Mouse (Mus musculus): ENCODE measurements around the gene Gm49342. TPM values are rescaled to one million over a fixed set of nuclear protein-coding genes. Genes with fewer than 3 reads are reported as not detected.
A peak's percentile ranks its signal among the peaks of the same experiment; 100 is the strongest.
"Not testable (repeated sequence)": the region's sequence is repeated elsewhere in the genome, so short reads cannot be mapped to it uniquely, and the experiment has no call there.

The Gm49342 gene
- 45.7 and 69.8 TPM in 2 replicates for total RNA-seq (2017)

DNA sequence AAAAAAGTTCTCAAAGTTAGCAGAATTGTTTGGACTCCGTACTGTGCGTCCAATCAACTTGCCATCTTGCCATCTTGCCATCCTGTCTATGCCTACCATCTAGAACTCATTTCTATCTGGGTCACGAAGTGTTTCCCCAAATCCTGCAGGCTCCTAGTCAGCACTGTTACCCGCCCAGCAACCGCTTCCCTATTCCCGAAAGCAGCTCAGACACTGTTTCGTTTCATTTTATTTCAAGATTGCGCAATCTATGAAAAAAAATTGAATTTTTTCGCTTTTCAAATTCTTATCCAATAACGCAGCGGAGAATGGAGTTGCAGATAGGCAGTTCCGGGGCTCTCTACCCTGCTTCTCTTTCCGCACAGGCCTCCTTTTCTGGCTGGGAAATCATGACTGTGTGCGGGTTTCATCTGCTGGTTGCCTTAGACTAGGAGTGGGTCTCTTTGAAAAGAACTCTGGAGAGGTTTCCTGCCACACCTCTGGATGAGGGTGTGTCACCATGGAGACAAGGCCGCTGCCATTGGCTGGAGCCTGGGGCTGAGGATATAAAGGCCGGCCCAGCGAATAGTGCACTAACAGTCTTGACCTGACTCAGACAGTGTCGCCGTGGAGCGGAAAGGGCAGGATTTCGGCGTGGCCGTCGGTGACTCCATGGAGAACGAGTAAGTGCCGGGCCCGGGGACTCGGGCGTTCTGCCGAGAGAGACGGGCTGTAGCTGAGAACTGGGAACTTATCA lies at the start of gene Gm49342:
Gm49342 (plus strand) TSS at position 586 of the 736 bp plus-strand sequence.
- peak; percentile 97 to 98 for ATAC-seq (replicated peaks in 1 of 2; ENCODE audit: insufficient read depth in 1 of 2, low FRiP score in 2 of 2, low TSS enrichment in 1 of 2, low read depth in 1 of 2, poor library complexity in 2 of 2, severe bottlenecking in 2 of 2)

DNA sequence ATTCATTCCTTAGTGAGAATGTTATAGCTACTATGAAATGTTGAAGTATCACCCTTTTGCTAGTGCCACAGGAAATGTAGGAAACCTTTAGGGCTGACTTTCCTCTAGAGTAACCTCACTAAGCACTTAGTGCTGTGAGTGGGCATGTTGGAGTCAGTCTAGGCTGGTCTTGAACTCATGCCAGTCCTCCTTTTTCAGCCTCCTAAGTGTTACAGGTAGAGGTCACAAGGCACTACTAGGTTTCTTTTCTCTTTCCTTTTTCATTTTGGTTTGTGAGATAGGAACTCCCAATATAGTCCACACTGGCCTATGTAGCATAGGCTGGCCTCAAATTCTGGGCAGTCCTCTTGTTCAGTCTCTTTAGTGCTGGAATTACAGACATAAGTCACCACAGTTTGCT lies 48.9 kb upstream of the Gm49342 start:
- no peak for ATAC-seq (replicated peaks in 1 of 2; ENCODE audit: insufficient read depth in 1 of 2, low FRiP score in 2 of 2, low TSS enrichment in 1 of 2, low read depth in 1 of 2, poor library complexity in 2 of 2, severe bottlenecking in 2 of 2)

DNA sequence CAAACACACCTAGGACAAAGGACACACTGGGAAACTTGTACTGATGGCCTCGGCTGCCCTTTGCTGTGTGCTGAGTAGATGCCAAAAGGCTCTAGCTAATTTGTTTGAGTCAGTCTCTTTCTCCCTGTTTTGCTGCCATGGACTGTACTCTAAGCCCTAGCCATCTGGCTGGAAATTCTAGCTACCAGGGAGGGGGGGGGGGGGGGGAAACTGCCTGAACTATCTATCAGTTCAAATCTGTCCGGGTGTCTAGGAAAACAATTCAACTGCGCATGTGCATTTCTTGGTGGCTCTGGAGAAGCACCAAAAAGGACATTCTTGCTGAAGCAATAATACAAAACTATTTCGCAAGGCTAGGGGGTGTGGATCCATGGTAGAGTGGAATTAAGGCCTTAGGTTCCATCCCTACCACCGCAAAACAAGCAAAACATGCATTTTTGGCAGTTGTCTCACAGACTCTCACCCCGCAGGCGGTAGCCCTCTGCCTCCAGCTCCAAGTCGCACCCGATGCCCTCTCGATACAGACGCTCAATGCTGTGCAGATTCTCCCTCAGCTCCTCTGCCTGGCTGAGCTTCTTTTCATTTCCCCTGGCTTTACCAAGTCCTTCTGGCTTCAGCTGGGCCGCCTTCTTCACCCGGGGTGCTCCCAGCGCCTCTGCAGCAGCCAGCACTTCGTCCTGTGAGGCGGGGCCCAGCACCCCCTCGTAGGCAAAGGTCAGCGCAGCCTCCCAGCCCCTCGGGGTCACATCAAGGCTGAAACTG lies 48.2 kb upstream of the Gm49342 start:
- no peak for ATAC-seq (replicated peaks in 1 of 2; ENCODE audit: insufficient read depth in 1 of 2, low FRiP score in 2 of 2, low TSS enrichment in 1 of 2, low read depth in 1 of 2, poor library complexity in 2 of 2, severe bottlenecking in 2 of 2)

- no peak; a peak in 1 of 4 replicates for ATAC-seq (replicated peaks in 1 of 2; ENCODE audit: insufficient read depth in 1 of 2, low FRiP score in 2 of 2, low TSS enrichment in 1 of 2, low read depth in 1 of 2, poor library complexity in 2 of 2, severe bottlenecking in 2 of 2)
Observed at GRCm38 (mm10) chr14:50896747-50897373, 47.5 kb upstream of the Gm49342 start.

- 0 out of 4 replicates have a peak, but pooled peaks of 1 of the 2 experiments have one; percentile 33 for ATAC-seq (replicated peaks in 1 of 2; ENCODE audit: insufficient read depth in 1 of 2, low FRiP score in 2 of 2, low TSS enrichment in 1 of 2, low read depth in 1 of 2, poor library complexity in 2 of 2, severe bottlenecking in 2 of 2)
Observed at GRCm38 (mm10) chr14:50897374-50897765, 46.9 kb upstream of the Gm49342 start, which contains the start of gene Klhl33. TSS of gene Klhl33 (minus strand) at chr14:50897507.

- ATAC-seq (replicated peaks in 1 of 2; ENCODE audit: insufficient read depth in 1 of 2, low FRiP score in 2 of 2, low TSS enrichment in 1 of 2, low read depth in 1 of 2, poor library complexity in 2 of 2, severe bottlenecking in 2 of 2) = peak; percentile 53 to 70
Observed at GRCm38 (mm10) chr14:50897992-50898391, 46.3 kb upstream of the Gm49342 start.

GRCm38 (mm10) chr14:50903973-50904827 lies 40.1 kb upstream of the Gm49342 start:
- peak; percentile 90 to 92 for ATAC-seq (replicated peaks in 1 of 2; ENCODE audit: insufficient read depth in 1 of 2, low FRiP score in 2 of 2, low TSS enrichment in 1 of 2, low read depth in 1 of 2, poor library complexity in 2 of 2, severe bottlenecking in 2 of 2)

DNA sequence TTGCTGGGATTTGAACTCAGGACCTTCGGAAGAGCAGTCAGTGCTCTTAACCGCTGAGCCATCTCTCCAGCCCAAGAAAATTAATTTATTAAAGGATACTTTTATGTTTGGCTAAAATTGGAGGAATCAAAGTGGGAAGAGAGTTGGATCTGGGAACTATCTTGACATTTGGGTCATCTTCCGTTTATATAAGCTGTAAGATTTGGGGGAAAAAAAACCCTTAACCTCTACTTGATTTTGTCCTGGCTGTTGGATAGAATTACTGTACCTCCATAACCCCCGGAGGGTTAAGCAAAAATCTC lies 39.5 kb upstream of the Gm49342 start:
- no peak for ATAC-seq (replicated peaks in 1 of 2; ENCODE audit: insufficient read depth in 1 of 2, low FRiP score in 2 of 2, low TSS enrichment in 1 of 2, low read depth in 1 of 2, poor library complexity in 2 of 2, severe bottlenecking in 2 of 2)

GRCm38 (mm10) chr14:50905327-50905726 lies 39.0 kb upstream of the Gm49342 start:
- peak; percentile 49 to 62; a peak in 3 of 4 replicates for ATAC-seq (replicated peaks in 1 of 2; ENCODE audit: insufficient read depth in 1 of 2, low FRiP score in 2 of 2, low TSS enrichment in 1 of 2, low read depth in 1 of 2, poor library complexity in 2 of 2, severe bottlenecking in 2 of 2)

GRCm38 (mm10) chr14:50908126-50908525 lies 36.2 kb upstream of the Gm49342 start:
- no peak for ATAC-seq (replicated peaks in 1 of 2; ENCODE audit: insufficient read depth in 1 of 2, low FRiP score in 2 of 2, low TSS enrichment in 1 of 2, low read depth in 1 of 2, poor library complexity in 2 of 2, severe bottlenecking in 2 of 2)

DNA sequence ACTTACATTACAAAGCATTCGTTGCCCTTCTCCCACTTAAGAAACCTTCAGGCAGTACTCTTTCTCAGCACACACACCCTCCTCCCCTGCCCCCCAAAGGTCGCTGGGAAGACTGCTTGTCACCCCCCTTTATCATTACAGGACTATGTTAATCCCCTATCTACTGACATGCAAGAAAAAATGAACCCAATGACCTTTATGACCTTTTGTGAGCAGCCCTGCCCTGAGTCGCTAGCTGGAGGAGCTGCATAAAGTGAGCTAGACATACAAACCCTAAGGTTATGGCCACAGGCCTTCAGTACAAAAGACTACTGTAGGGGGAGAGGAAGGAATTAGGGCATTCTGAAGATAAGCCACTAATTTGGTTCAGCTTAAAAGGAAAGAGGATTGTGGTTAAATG lies 33.0 kb upstream of the Gm49342 start:
- ATAC-seq (replicated peaks in 1 of 2; ENCODE audit: insufficient read depth in 1 of 2, low FRiP score in 2 of 2, low TSS enrichment in 1 of 2, low read depth in 1 of 2, poor library complexity in 2 of 2, severe bottlenecking in 2 of 2) = no peak

DNA sequence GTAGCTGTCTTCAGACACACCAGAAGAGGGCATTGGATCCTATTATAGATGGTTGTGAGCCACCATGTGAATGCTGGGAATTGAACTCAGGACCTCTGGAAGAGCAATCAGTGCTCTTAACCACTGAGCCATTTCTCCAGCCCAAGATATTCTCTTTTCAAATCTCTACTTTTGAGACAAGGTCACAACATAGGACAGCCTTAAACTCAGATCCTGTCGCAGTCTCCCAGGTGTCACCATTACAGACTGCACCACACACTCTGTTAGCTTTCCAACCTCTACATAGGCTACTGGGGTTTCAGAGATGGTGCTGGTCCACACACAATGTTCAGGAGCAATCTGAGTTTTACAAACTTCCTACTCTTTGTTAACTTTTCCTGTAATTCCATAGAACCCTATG lies 20.9 kb upstream of the Gm49342 start:
- ATAC-seq (replicated peaks in 1 of 2; ENCODE audit: insufficient read depth in 1 of 2, low FRiP score in 2 of 2, low TSS enrichment in 1 of 2, low read depth in 1 of 2, poor library complexity in 2 of 2, severe bottlenecking in 2 of 2) = not testable (repeated sequence)

- peak; percentile 91 to 93 for ATAC-seq (replicated peaks in 1 of 2; ENCODE audit: insufficient read depth in 1 of 2, low FRiP score in 2 of 2, low TSS enrichment in 1 of 2, low read depth in 1 of 2, poor library complexity in 2 of 2, severe bottlenecking in 2 of 2)
Observed at GRCm38 (mm10) chr14:50924281-50925064, 19.8 kb upstream of the Gm49342 start, which contains the start of the genes Osgep and Apex1. TSS of gene Osgep (minus strand) at chr14:50924893. TSS of gene Apex1 (plus strand) at chr14:50924968.

- peak in 1 of 2 experiments; percentile 34; a peak in 1 of 4 replicates for ATAC-seq (replicated peaks in 1 of 2; ENCODE audit: insufficient read depth in 1 of 2, low FRiP score in 2 of 2, low TSS enrichment in 1 of 2, low read depth in 1 of 2, poor library complexity in 2 of 2, severe bottlenecking in 2 of 2)
Observed at GRCm38 (mm10) chr14:50925111-50925920, 19.0 kb upstream of the Gm49342 start.

DNA sequence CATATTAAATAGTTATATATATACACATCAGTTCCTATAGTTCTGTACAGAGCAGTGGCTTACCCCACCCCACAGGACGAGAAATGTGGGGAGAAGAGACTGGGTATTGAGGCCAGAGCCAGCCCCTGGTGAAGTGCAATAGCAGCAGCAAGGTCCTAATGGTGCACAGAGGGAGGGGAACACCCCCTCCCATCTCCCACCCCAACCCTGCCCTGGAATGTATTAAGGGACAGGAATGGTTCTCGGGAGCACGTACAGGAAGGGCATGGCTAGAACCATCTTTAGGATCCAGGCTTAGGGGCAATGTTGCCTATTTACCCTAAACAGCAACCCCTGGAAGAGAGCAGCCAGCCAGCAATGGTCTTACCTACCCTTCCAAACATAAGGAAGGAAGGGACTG lies 17.0 kb upstream of the Gm49342 start:
- no peak for ATAC-seq (replicated peaks in 1 of 2; ENCODE audit: insufficient read depth in 1 of 2, low FRiP score in 2 of 2, low TSS enrichment in 1 of 2, low read depth in 1 of 2, poor library complexity in 2 of 2, severe bottlenecking in 2 of 2)

GRCm38 (mm10) chr14:50929951-50930350 lies 14.4 kb upstream of the Gm49342 start:
- ATAC-seq (replicated peaks in 1 of 2; ENCODE audit: insufficient read depth in 1 of 2, low FRiP score in 2 of 2, low TSS enrichment in 1 of 2, low read depth in 1 of 2, poor library complexity in 2 of 2, severe bottlenecking in 2 of 2) = no peak

Measured in hematopoietic stem cell, adult 5-6 weeks (primary cell).